Mouse (Mus musculus): ENCODE results near the gene Lrrc42. TPM values are rescaled to one million over a fixed set of nuclear protein-coding genes. Genes with fewer than 3 reads are reported as not detected.

Lrrc42 gene
- total RNA-seq (2023), result 51.1 TPM

DNA sequence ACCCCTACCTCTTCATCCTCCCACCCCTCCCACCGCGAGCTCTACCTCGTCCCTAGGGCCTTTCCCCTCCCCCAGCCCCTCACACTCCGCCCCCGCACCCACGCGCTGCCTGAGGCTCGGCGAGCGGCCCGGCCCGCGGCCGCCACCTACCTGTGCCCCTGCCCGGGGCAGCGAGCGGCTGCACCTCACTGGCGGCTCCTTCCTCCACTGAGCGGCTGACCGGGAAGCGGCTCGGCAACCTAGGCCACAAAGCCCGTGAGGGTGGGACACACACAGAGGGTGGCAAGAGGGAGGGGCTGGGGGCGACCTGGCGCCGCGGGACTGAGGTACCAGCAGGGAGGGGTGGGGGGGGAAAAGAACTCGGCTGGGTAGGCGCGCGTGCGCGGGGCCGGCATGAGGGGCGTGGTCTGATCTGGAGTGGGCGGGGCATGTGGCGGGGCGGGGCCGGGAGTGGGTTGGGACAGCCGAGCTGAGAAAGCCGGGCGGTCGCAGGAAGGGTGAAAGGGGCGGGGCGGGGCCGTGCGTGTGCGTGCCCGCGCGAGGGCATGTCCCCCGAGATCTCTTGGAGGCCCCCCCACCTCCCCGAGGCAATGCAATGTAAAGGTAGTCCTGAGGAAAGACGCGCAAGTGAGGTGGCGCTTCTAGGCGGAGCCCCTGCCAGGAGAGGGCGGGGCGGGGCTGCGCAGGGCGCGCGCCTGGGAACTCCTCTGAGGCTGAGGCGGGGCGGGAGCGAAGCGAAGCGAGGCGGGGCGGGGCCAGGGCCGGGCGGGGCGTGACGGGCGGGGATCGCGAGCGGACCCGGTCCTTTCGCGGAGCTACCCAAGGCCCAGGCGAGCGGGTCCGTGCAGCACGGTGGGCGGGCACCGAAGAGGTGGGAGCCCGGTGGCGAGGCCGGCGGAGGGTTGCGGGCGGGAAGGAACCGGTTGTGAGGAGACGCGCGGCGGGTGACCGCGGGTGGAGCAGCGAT lies at the start of gene Lrrc42, which contains the start of gene Hspb11:
Gene Lrrc42, minus strand, starts transcription at position 408 of the 967 bp plus-strand sequence.
Gene Hspb11, plus strand, starts transcription at position 469 of the 967 bp plus-strand sequence.

DNA sequence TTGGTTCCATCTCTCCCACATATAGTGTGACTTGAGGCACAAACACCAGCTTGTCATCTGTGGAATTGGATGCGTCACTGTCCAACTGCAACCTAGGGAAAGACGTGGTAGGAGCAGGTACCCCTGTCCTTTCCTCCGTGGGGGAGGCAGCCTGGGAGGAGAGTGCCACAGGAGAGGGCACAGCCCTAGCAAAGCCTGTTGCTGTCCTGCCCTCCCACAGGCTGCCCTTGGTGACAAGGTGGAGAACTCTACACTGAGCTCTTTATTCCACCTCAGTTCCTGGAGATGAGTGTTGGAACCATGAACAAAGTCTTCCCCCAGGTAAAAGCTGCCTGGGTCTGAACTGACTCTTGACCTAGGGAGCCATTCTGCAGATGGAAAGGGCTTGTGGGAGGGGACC lies 44.5 kb downstream of the Lrrc42 start, which contains the start of gene Ldlrad1:
Gene Ldlrad1, plus strand, starts transcription at position 301 of the 400 bp plus-strand sequence.

Other genes with a start within 250 kb of the Lrrc42 start
- 66.4 TPM for gene Mrpl37, start 186.7 kb downstream of the Lrrc42 start, total RNA-seq (2023)
- gene Cyb5rl, start 186.5 kb downstream of the Lrrc42 start, total RNA-seq (2023), result 16.5 TPM
- gene Cdcp2, start 156.6 kb downstream of the Lrrc42 start, total RNA-seq (2023), result not detected
- gene Tmem59, start 75.1 kb downstream of the Lrrc42 start, total RNA-seq (2023), result 131 TPM
- 44.0 TPM for gene Tceanc2, start 74.4 kb downstream of the Lrrc42 start, total RNA-seq (2023)
- gene Ldlrad1, start 44.4 kb downstream of the Lrrc42 start, total RNA-seq (2023), result 1.1 TPM
- 46.9 TPM for gene Hspb11, start 61 bp upstream of the Lrrc42 start, total RNA-seq (2023)
- gene Dio1, start 53.6 kb upstream of the Lrrc42 start, total RNA-seq (2023), result not detected
- 38.7 TPM for gene Yipf1, start 60.8 kb upstream of the Lrrc42 start, total RNA-seq (2023)
- gene Ndc1, start 114.3 kb upstream of the Lrrc42 start, total RNA-seq (2023), result 8.8 TPM
- gene Glis1, start 181.1 kb upstream of the Lrrc42 start, total RNA-seq (2023), result 1.5 TPM

All from CD4-positive naive resting alpha-beta T cell, adult 57 days (primary cell).